Mouse (Mus musculus) mouse embryonic stem cell (cell line): Measurements from ENCODE around the gene Ddx54.

Source experiments
- in situ Hi-C, 2 experiments: fragments of 300-500 bp; cut with MboI; formaldehyde crosslinking; loops; 1 replicate in 1 of 2; 3 replicates in 1 of 2; pipeline ENCODE4 v1.14.3; 2019 to 2020; ENCODE audit warnings: low sequenced_read_pairs in 2 of 2, low pct_unique_long_range_greater_than_20kb in 1 of 2, mixed read lengths in 1 of 2; ENCODE audit not compliant: unreplicated experiment in 1 of 2

Gene Ddx54

DNA sequence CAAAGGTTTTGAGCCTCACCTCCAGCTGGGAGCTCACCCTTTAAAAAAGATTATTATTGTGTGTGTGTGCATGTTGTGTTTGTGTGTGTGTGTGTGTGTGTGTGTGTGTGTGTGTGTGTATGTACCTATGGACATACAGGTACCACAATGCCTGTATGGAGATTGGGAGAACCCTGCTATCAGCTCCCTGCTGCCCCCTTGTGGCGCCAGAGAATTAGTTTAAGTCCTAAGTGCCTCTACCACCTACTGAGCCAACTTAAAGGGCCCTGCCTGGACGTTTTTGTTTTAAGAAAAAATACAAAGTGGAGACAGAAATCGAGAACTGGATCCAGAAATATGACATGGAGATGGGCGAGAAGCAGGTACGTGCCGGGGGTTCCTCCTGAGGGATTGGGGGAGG lies 7.7 kb upstream of the Ddx54 start:
- in situ Hi-C loops, result loop anchor here in 1 of 2 experiments (10.0 kb wide), 1 partner anchor 90 kb away; the partner anchor contains the start of gene Slc8b1

DNA sequence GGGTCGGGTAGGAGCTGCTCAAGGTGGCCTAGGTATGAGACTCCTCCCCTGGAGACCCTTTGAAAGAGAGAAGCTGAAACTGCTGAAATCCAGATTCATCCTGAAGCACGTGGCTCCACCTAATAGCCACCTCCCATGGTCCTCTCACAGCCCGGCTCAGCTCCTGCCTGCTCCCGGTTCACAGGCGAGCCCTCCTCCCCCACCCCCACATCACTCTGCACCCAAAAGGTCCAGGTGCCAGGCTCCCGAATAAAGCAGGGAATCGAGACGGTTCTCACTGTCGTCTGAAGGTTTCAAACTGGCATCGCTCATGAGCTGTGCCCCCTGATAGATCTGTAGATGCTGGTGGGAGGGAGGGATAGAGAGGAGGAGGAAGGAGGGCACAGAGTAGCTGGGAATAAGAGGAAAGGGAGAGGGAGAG lies 7.3 kb upstream of the Ddx54 start:
- in situ Hi-C loops, result loop anchor here in 1 of 2 experiments (10.0 kb wide), 1 partner anchor 90 kb away; the partner anchor contains the start of gene Slc8b1

DNA sequence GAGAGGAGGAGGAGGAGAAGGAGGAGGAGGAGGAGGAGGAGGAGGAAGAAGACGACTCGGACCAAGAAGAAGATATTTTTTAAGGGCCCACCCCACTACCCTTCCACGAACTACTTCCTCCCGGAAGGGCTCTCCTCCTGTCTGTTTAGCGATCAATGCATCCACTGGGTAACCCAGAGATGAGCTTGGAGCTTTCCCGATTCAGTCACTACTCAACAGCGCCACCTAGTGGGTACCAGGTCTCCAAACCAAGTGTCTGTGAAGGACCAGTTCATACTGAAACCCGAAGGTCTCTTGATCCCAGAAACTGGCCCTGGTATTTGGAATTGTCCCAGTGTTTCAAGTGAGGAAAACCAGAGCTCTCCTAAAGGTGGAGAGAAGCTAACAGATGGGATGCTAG lies 6.9 kb upstream of the Ddx54 start:
- in situ Hi-C loops, result loop anchor here in 1 of 2 experiments (10.0 kb wide), 1 partner anchor 91 kb away; the partner anchor contains the start of gene Slc8b1

DNA sequence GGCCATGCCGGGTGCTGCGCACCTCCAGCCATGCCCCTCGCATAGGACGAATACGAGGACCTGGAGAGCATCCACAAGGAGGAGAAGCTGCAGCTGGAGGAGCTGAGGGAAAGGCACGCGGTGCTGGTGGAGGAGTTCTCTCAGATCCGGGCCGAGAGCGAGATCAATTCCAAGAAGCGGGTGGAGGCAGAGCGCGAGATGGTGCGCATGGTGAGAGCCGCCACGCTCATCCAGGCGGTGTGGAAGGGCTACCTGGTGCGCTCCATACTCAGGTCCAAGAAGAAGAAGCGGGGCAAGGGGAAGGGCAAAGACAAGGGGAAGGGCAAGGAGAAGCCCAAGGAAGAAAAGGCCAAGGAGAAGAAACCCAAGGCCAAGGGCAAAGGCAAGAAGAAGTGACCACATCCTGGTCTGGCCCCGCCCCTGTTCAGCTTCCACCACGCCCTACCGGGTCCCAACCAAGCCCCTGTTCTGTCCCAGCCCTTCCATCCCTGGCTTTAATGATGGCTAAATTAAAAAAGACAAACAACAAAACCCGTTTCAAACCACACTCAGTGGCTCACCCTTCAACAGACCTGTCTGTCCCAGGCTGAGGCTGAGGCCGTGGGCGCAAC lies 5.8 kb upstream of the Ddx54 start:
- in situ Hi-C loops, result loop anchor here in 1 of 2 experiments (10.0 kb wide), 1 partner anchor 92 kb away; the partner anchor contains the start of gene Slc8b1

DNA sequence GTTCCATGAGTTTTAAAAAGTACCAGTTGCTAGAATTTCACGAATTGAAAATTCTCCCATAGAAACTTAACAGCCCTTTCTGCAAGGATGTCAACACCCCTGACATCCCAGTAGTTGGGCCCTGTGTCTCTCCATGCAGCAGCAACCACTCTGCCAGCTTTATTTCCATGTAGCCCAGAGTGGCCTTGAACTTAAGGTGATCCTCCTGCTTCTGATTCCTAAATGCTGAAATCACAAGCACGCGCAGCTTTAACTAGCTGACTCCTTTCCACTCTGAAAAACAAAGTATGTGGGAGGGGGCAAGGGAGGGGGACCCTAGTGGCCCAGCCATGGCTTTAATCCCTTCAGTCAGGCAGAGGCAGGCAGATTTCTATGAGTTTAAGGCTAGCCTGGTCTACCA lies 5.2 kb upstream of the Ddx54 start:
- in situ Hi-C loops, result loop anchor here in 1 of 2 experiments (10.0 kb wide), 1 partner anchor 93 kb away; the partner anchor contains the start of gene Slc8b1

DNA sequence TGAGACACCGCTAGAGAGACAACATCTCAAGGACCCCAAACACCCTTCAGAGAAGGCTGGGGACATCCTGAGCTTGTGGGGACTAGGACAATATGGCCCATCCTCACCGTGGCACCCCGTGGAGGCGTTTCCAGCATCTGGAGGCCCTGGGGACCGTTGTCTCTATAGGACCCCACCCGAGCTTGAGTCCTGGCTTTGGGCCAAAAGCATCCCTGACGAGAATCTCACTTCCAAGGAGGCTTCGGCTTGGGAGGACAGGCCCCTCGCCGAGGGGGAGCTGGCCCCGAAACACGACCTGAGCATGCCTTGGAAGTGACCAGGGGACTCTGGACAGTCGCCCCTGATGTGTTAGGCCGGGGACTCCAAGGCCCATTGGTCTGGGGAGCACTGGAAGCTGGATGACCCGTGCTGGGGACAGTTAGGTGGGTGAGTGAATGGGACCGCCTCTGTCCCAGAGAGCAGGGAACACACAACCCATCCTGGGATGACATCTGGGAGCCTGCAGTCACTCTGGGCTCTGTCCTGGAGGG lies 3.2 kb upstream of the Ddx54 start:
- in situ Hi-C loops, result loop anchor here in 1 of 2 experiments (10.0 kb wide), 1 partner anchor 95 kb away; the partner anchor contains the start of gene Slc8b1

DNA sequence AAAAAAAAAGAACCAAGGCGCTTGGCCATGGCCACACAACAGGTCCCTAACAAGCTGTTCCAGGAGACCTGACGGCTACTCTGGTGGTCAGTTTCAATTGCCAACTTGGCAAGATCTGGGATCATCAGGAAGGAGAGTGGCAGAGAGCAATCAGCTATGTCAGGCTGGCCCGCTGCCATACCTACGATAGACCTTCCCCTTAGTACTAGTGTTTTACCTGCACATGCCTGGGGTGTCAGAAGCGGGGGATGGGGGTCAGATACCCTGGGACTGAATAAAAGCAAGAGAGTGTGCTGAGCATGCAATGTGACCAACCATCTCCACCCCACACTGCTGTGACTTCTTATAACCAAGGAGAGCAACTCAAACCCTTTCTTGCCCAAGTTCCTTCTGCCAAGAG lies 1.6 kb upstream of the Ddx54 start:
- in situ Hi-C loops, result no loop called here

DNA sequence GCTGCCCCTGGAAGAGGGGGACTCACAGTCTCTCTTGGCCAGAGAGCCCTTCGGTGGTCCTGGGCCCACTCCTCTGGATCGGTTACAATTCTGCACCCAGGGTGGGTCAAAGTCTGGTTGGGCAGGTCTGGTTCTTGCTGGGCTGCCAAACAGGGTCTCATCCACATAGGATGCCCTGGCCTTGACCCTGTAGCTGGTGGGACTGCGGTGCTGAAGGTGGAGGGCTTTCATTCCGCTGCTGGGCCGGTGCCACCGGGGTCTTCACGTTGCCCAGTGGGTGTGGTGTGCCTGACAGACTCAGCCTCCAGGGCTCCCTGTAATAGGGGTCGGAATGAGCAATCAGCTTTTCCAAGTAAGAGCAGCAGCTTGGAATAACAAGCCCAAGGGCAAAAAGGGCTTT lies 1.1 kb upstream of the Ddx54 start:
- in situ Hi-C loops, result no loop called here

DNA sequence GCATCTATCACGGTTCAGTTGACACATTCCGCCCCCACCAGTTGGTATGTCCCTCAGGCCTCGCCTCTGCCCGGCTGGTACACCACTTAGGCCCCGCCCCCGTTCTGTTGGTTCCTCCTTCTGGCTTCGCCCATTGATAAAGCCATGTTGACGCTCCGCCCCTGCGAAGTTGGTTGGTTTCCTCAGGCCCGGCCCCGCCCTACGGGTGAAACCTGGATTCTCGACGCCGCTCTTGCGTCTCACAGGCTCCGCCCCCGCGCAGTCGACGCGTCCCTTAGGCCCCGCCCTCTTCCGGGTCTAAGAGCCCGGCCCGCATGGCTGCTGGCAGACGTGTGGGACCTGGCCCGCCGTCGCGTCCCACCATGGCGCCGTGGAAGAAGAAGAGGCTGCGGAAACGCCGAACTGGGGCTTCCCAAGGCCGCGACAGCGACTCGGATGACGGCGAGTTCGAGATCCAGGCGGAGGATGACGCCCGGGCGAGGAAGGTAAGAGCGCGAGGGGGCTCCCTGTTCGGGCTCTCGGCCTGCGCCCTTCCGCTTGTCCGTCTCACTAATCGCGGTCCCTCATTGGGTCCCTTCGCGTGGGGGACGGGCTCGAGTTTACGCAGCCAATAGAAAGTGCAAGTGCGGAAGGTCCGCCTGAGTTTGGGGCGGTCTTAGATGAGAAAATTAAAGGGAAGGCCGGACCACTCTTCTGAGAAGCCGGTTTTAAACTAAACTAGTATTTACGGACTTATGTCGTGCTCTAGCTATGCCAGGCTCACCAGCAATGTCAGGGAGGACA lies 474 bp downstream of the Ddx54 start:
- in situ Hi-C loops, result no loop called here

DNA sequence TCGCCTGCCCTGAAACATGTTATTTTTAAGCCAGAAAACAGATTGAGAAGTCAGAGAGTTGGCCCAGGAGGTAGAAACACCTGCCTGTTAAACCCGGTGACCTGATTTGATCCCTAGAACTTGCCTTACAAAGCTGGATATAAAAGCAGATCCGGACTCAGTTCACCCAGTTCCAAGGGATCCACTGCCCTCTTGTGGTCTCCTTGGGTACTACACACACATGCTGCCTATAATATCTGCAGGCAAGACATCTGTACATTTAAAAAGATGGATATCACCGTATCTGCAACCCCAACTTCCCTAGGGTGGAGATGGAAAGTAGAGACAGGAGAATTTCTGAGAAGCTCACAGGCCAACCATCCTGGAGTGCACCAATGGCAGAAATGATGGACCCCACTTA lies 3.4 kb downstream of the Ddx54 start:
- in situ Hi-C loops, result no loop called here

DNA sequence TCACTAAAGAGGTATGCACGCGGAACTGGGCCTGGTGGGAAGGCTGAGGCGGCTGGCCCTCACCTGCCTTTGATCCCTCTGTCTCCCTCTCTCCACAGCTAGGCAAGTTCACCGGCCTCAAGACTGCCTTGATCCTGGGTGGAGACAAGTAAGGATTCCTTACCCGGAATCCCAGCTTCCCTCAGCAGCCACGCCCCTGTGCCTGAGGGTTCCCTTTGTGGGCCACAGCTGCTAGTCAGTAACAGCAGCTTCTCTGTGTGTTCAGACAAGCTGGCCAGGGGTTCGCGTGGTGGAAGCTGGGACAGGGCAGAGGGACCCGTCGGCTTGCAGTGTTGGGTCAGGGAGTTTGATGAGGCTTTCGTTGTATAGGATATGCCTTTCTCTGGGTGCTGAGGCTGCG lies 6.2 kb downstream of the Ddx54 start:
- in situ Hi-C loops, result no loop called here

DNA sequence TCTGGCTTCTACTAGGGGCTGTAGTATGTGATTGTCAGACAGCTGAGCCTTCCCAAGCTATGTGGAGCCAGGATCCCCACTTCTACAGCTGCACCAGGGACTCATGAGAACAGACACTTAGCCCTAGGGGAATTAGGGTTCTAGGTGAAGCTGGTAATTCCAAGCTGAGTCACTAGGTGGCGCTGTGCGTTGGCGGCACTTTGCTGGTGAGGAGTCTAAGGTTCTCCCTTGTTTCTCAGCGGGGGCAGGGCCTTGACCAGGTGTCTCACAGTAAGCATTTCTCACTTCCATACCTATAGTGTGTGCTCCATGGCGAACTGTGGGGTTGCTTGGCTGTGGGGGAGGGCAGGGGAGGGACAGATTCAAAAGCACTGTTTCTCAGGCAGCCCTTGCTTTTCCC lies 6.7 kb downstream of the Ddx54 start:
- in situ Hi-C loops, result no loop called here

DNA sequence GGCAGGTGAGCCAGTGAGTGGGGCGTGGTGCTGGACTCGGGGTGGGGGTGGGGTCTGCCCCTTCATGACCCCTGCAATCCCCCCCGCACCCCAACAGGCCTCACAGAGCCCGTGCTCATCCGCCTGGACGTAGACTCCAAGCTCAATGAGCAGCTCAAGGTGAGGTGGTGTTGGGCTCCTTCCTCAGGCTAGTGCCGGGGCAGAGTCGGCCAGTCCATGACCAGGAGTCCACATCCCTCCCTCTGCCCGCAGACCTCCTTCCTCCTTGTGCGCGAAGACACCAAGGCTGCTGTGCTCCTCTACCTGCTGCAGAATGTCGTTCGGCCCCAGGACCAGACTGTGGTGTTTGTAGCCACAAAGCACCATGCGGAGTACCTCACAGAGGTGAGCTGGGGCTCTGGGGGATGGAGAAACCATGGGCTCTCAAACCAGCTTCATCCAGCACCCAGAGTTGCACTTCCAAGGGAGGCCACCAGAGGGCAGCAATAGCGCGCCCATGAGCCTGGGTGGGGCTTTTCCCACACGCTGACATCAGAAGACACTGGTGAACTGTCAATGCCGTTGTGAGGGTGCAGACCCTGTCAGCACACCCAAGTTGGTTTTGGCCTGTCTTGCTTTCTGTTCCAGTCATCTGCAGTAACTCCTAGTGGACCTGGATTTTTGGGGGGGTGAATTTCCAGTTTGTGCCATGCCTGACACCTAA lies 8.0 kb downstream of the Ddx54 start:
- in situ Hi-C loops, result loop anchor here (10.0 kb wide), 2 partner anchors 94 to 124 kb away; partner anchors contain the start of genes Dtx1 (in 1 of the 2) and Oas2 (in 1 of the 2)

DNA sequence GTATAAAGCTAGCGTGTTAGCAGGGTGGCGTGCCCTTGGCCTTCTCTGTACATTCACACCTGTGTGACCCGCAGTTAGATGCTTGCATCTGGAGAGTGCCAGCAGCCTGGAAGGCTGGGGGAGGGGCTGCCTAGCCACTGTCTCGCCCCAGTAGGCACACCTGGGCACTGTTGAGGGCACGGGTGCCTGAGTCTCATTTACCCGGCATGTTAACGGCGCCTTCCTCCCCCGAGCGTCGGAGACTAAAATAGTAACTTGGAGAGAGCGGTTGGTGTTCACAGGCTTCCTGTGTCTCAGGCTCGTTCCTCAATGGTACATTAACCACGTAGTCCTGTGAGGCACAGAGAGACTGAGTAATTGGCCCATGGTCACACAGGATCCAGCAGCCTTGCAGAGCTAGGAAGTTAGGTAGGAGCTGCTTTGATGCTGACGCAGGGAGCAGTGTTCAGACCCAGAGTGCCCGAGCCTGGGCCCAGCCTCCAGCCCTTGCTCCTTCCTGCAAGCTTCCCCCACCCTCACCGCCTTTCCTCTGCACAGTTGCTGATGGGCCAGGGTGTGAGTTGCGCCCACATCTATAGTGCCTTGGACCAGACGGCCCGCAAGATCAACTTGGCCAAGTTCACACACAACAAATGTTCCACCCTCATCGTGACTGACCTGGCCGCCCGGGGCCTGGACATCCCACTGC lies 8.7 kb downstream of the Ddx54 start:
- in situ Hi-C loops, result loop anchor here (10.0 kb wide), 2 partner anchors 94 to 124 kb away; partner anchors contain the start of genes Dtx1 (in 1 of the 2) and Oas2 (in 1 of the 2)

DNA sequence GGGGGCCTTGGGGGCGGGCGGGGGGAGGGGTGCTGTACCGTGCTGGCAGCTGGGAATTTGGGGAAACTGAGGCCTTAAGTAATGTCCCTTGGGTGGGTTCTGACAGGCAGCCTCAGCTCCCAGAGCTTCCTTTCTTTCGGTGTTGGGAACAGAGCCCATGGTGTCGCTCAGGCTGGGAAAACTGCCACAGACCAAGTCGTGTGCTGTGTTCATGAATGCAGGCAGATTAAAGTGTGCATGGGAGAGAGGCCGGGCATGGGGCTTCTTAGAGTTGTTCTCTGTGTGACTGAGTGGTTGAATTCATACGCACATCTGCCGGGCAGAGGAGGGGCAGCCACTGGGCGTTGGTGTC lies 9.3 kb downstream of the Ddx54 start:
- in situ Hi-C loops, result loop anchor here (10.0 kb wide), 2 partner anchors 93 to 123 kb away; partner anchors contain the start of genes Dtx1 (in 1 of the 2) and Oas2 (in 1 of the 2)

DNA sequence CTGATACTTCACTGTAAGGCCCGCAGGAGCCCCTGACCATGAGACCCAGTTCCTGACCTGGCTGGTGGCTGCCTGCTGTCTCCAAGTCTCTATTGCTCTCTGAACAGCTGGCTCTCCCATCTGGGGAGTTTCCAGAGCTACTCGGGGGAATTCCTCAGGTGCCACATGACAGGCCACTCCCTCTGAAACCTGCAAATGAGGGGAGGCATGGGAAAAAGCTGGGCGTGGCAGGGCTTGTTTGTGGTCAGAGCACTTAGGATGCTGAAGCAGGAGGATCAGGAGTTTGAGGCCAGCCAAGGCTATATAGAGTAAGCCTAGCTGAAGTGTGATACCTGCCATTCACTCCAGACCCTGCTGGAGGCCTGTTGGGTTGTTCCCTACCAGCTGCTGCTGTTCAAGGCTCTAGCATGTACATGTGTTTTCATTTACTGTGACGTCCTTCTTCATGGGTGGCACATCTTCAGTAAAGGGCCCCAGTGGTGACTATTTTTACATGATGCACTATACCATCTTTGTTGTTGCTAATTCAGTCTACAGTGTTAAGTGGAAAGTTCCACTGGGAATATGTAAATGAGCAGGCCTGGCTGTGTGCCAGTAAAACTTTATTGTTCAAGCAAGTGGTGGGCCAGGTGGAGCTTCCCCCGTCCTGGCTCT lies 9.8 kb downstream of the Ddx54 start:
- in situ Hi-C loops, result loop anchor here (10.0 kb wide), 2 partner anchors 92 to 122 kb away; partner anchors contain the start of genes Dtx1 (in 1 of the 2) and Oas2 (in 1 of the 2)

DNA sequence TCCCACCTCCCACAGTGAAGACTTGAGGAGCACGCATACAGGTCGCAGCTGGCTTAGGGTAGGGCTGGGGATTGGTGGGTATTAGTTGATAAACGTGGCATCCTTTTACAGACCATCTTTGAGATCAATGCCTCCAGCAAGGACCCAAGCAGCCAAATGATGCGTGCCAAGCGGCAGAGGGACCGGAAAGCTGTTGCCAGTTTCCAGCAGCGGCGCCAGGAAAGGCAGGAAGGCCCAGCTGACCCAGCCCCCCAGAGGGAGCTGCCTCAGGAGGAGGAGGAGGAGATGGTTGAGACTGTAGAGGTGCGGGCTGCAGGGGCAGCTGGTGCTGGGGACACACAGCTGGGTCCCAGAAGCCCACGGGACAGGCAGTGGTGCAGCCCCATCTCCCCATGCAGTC lies 11.9 kb downstream of the Ddx54 start:
- in situ Hi-C loops, result loop anchor here (10.0 kb wide), 2 partner anchors 90 to 120 kb away; partner anchors contain the start of genes Dtx1 (in 1 of the 2) and Oas2 (in 1 of the 2)
